Mouse (Mus musculus) spleen, postnatal 14 days (tissue): ENCODE results near the gene Frmpd1.

ENCODE experiments used
- DNase-seq, 2 experiments: peaks; one replicate each; pipeline ENCODE4 v3.0.0; 2021 to 2022; ENCODE audit warnings: low spot score in 2 of 2

Frmpd1 gene

GRCm38 (mm10) chr4:45320159-45320816 is 135.6 kb downstream of the Frmpd1 start:
- peak; percentile 56 to 72 for DNase-seq

- no peak for DNase-seq
Measured at GRCm38 (mm10) chr4:45331139-45331538, 146.5 kb downstream of the Frmpd1 start.

GRCm38 (mm10) chr4:45332466-45332865 is 147.8 kb downstream of the Frmpd1 start:
- no peak for DNase-seq
